Mouse (Mus musculus) erythroblast, embryonic 14.5 days (primary cell): ENCODE data around the gene Gm36210. TPM values are rescaled to one million over a fixed set of nuclear protein-coding genes. Genes with fewer than 3 reads are reported as not detected.

Experiments used
- H3K27me3 ChIP-seq: 2 replicates; pipeline ENCODE4 v1.6.1; 2012; ENCODE audit warnings: inconsistent platforms; ENCODE audit not compliant: control insufficient read depth
- H3K36me3 ChIP-seq: 2 replicates; pipeline ENCODE4 v1.6.1; 2012; ENCODE audit warnings: mild to moderate bottlenecking, inconsistent platforms; ENCODE audit not compliant: control insufficient read depth
- H3K4me1 ChIP-seq: 2 replicates; pipeline ENCODE4 v1.6.1; 2012; ENCODE audit warnings: inconsistent platforms; ENCODE audit not compliant: control insufficient read depth
- H3K4me3 ChIP-seq: replicated peaks from 2 replicates; pipeline ENCODE3; 2012; ENCODE audit warnings: moderate library complexity, mild to moderate bottlenecking, inconsistent platforms
- H3K9me3 ChIP-seq: 2 replicates; pipeline ENCODE4 v1.6.1; 2012; ENCODE audit warnings: low read length, inconsistent platforms, mixed read lengths; ENCODE audit not compliant: control insufficient read depth
- GATA1 ChIP-seq: IDR thresholded peaks from 2 replicates; pipeline ENCODE4 v1.6.1; 2012; ENCODE audit warnings: low read length, inconsistent platforms, mixed read lengths
- TAL1 ChIP-seq: IDR thresholded peaks from 3 replicates; pipeline ENCODE4 v1.6.1; 2012; ENCODE audit warnings: low read length, inconsistent platforms, mixed read lengths
- polyA plus RNA-seq: library from polyadenylated mRNA; stranded (reverse); fragments of >175 nt; gene quantifications from 2 replicates; pipeline ENCODE4 v1.2.3, GENCODE M21; 2012

Gm36210 gene
- 0.05 TPM in 1 of 2 replicates, not detected in the other for polyA plus RNA-seq

- no peaks in the 10 kb centered on the region for H3K36me3 ChIP-seq
- no peak for TF ChIP-seq TAL1
- no peak for TF ChIP-seq GATA1
- H3K4me1 ChIP-seq: no peaks in the 10 kb centered on the region
Observed at GRCm38 (mm10) chr7:4906466-4906950, at the start of gene Gm36210. Gm36210 (minus strand) TSS chr7:4906516.

GRCm38 (mm10) chr7:4953815-4954445 lies 47.6 kb upstream of the Gm36210 start:
- H3K4me1 ChIP-seq: no peaks in the 10 kb centered on the region
- TF ChIP-seq GATA1 (no peak), TAL1 (no peak)
- H3K4me3 ChIP-seq: no peak overlapping the region
- H3K27me3 ChIP-seq: no peaks in the 10 kb centered on the region
- H3K36me3 ChIP-seq: no peaks in the 10 kb centered on the region
- peaks cover 8% of the 10 kb centered on the region for H3K9me3 ChIP-seq

More at GRCm38 (mm10) chr7:4906466-4906950, at the start of gene Gm36210:
- Histone ChIP-seq H3K9me3 (no peaks in the 10 kb centered on the region; the same call in 1 of the 2 replicates), H3K27me3 (peaks cover 5% of the 10 kb centered on the region; the same call in 1 of the 2 replicates), H3K4me3 (no peak within 1 kb of the TSS)

- Histone ChIP-seq H3K36me3 (no peaks in the 10 kb centered on the region), H3K27me3 (no peaks in the 10 kb centered on the region), H3K4me1 (no peaks in the 10 kb centered on the region), H3K9me3 (peaks cover 8% of the 10 kb centered on the region), H3K4me3 (no peak overlapping the region)
- TF ChIP-seq GATA1 (no peak), TAL1 (no peak)
Observed at GRCm38 (mm10) chr7:4950561-4951342, 44.4 kb upstream of the Gm36210 start.

- Histone ChIP-seq H3K27me3 (no peaks in the 10 kb centered on the region), H3K36me3 (no peaks in the 10 kb centered on the region), H3K9me3 (peaks cover 8% of the 10 kb centered on the region), H3K4me1 (peaks cover 3% of the 10 kb centered on the region; the same call in 1 of the 2 replicates), H3K4me3 (no peak overlapping the region)
- TF ChIP-seq GATA1: no peak
- TF ChIP-seq TAL1: no peak
Observed at GRCm38 (mm10) chr7:4948386-4948785, 42.1 kb upstream of the Gm36210 start.

- H3K4me1 ChIP-seq: peaks cover 5% of the 10 kb centered on the region; the same call in 1 of the 2 replicates
- H3K4me3 ChIP-seq: no peak overlapping the region
- peaks cover 5% of the 10 kb centered on the region for H3K9me3 ChIP-seq
- H3K27me3 ChIP-seq: no peaks in the 10 kb centered on the region
- no peaks in the 10 kb centered on the region for H3K36me3 ChIP-seq
- TF ChIP-seq GATA1 (no peak), TAL1 (no peak)
Observed at GRCm38 (mm10) chr7:4947855-4948254, 41.5 kb upstream of the Gm36210 start.

- Histone ChIP-seq H3K9me3 (no peaks in the 10 kb centered on the region), H3K27me3 (no peaks in the 10 kb centered on the region), H3K4me3 (peak overlapping the region; percentile 35), H3K4me1 (peaks cover 5% of the 10 kb centered on the region; the same call in 1 of the 2 replicates), H3K36me3 (no peaks in the 10 kb centered on the region)
- TF ChIP-seq GATA1: no peak
- no peak for TF ChIP-seq TAL1
Observed at GRCm38 (mm10) chr7:4943223-4943815, 37.0 kb upstream of the Gm36210 start.

- TF ChIP-seq TAL1 (no peak), GATA1 (no peak)
- no peaks in the 10 kb centered on the region for H3K36me3 ChIP-seq
Observed at GRCm38 (mm10) chr7:4942673-4943072, 36.4 kb upstream of the Gm36210 start.

GRCm38 (mm10) chr7:4940068-4940479 lies 33.8 kb upstream of the Gm36210 start:
- TF ChIP-seq TAL1 (no peak), GATA1 (no peak)
- Histone ChIP-seq H3K4me3 (no peak overlapping the region), H3K4me1 (peaks cover 5% of the 10 kb centered on the region; the same call in 1 of the 2 replicates), H3K27me3 (no peaks in the 10 kb centered on the region), H3K36me3 (no peaks in the 10 kb centered on the region), H3K9me3 (no peaks in the 10 kb centered on the region)

More at GRCm38 (mm10) chr7:4942673-4943072, 36.4 kb upstream of the Gm36210 start:
- Histone ChIP-seq H3K27me3 (no peaks in the 10 kb centered on the region), H3K4me3 (no peak overlapping the region), H3K4me1 (peaks cover 5% of the 10 kb centered on the region; the same call in 1 of the 2 replicates), H3K9me3 (no peaks in the 10 kb centered on the region)

- Histone ChIP-seq H3K4me3 (no peak overlapping the region), H3K9me3 (peaks cover 4% of the 10 kb centered on the region), H3K27me3 (no peaks in the 10 kb centered on the region), H3K36me3 (no peaks in the 10 kb centered on the region), H3K4me1 (peaks cover 3% of the 10 kb centered on the region; the same call in 1 of the 2 replicates)
- TF ChIP-seq TAL1: no peak
Observed at GRCm38 (mm10) chr7:4938456-4938855, 32.1 kb upstream of the Gm36210 start.
